Mouse (Mus musculus) limb, embryonic 13.5 days (tissue): ENCODE data around the gene Trim28. TPM values are rescaled to one million over a fixed set of nuclear protein-coding genes. Genes with fewer than 3 reads are reported as not detected.
"Not testable (repeated sequence)": the region's sequence is repeated elsewhere in the genome, so short reads cannot be mapped to it uniquely, and the experiment has no call there.

Source experiments
- ATAC-seq: fragments of 200-750 bp; cut with Nextera tagmentation; 2 replicates; pipeline ENCODE4 v1.8.0; 2017; ENCODE audit warnings: low read depth, moderate number of reproducible peaks, moderate TSS enrichment; ENCODE audit not compliant: low FRiP score
- H3K27ac ChIP-seq: fragments of 300-500 bp; sonication (generic); 2 replicates; pipeline ENCODE4 v1.5.1; 2015; ENCODE audit warnings: inconsistent platforms, mild to moderate bottlenecking, moderate library complexity
- H3K27me3 ChIP-seq: fragments of 300-500 bp; sonication (generic); 2 replicates; pipeline ENCODE4 v1.6.1; 2015; ENCODE audit warnings: mild to moderate bottlenecking, inconsistent platforms
- H3K36me3 ChIP-seq: fragments of 300-500 bp; sonication (generic); 2 replicates; pipeline ENCODE4 v1.6.1; 2015; ENCODE audit warnings: inconsistent platforms, mild to moderate bottlenecking, moderate library complexity
- H3K4me1 ChIP-seq: fragments of 300-500 bp; sonication (generic); 2 replicates; pipeline ENCODE4 v1.6.1; 2015; ENCODE audit warnings: inconsistent platforms
- H3K4me2 ChIP-seq: fragments of 300-500 bp; sonication (generic); replicated peaks from 2 replicates; pipeline ENCODE4 v1.6.1; 2015; ENCODE audit warnings: inconsistent platforms, mild to moderate bottlenecking, moderate library complexity
- H3K4me3 ChIP-seq: fragments of 300-500 bp; sonication (generic); 2 replicates; pipeline ENCODE4 v1.5.1; 2015; ENCODE audit warnings: moderate library complexity, mild to moderate bottlenecking, inconsistent platforms
- H3K9ac ChIP-seq: fragments of 300-500 bp; sonication (generic); 2 replicates; pipeline ENCODE4 v1.6.1; 2015; ENCODE audit warnings: mild to moderate bottlenecking, inconsistent platforms
- H3K9me3 ChIP-seq: fragments of 300-500 bp; sonication (generic); 2 replicates; pipeline ENCODE4 v1.6.1; 2016; ENCODE audit warnings: inconsistent platforms
- WGBS: fragments of 180-500 bp; shearing (Covaris S2); methylation state at CpG from one replicate; pipeline ENCODE4 v1.1.7; 2015; 5-methylcytosine and 5-hydroxymethylcytosine counted together
- polyA plus RNA-seq: library from polyadenylated mRNA; unstranded; fragments of >200 nt; fragmentation: Nextera tagmentation; extraction: Ambion mirVana; gene quantifications from 2 replicates; pipeline ENCODE4 v1.2.1, GENCODE M21; 2015

The Trim28 gene
- polyA plus RNA-seq, 1 experiment from 2014 or later, result 316 TPM

DNA sequence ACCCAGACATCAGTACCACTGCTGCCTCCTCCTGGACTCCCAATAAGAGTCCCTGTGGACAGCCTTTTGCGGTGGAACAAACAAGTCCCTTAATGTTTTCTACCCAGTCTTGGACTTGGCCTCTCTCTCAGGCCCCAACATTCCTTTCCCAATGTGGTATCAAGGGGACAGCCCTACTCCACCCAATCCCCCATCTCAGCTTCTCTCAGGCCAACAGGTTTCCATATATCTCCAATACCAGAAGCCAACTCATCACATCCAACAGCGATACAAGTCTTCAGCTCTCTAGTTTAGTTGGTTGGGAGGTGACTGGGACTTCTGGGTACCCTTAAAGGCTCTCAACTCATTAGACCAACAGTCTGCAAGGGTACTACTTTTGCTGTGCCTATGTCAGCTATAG is 54.6 kb downstream of the Trim28 start:
- H3K4me3 ChIP-seq, result peak overlapping the region; percentile 57
- H3K4me1 ChIP-seq, result peaks cover 5% of the 10 kb centered on the region; the same call in 1 of the 2 replicates
- peak overlapping the region; percentile 68; the same call in 1 of the 2 replicates for H3K9ac ChIP-seq
- WGBS, result 94% methylated on average over 2 of the region's 2 CpGs
- no peak overlapping the region for H3K27ac ChIP-seq
- no peaks in the 10 kb centered on the region for H3K9me3 ChIP-seq
- peak overlapping the region; percentile 67 for H3K4me2 ChIP-seq
- no peaks in the 10 kb centered on the region for H3K27me3 ChIP-seq
- no peak for ATAC-seq
- H3K36me3 ChIP-seq, result no peaks in the 10 kb centered on the region

DNA sequence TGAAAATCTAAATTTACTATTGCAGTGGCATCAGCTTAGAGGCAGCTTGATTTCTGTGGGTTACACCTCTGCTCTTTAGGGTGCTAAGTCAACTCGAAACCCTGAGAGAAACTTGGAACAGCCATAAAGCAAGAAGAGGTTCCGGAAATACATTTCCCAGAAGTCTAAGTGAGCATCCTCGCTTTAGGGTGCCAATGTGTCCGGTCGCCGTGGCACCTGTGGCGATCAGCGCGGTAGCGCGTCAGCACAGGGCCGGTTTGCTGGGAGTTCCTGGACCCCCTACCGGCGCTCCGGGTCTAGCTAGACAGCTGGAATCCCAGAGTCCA is 55.0 kb downstream of the Trim28 start:
- Histone ChIP-seq H3K4me3 (peak overlapping the region; percentile 57), H3K27ac (peak overlapping the region; percentile 73; the same call in 1 of the 2 replicates), H3K9me3 (no peaks in the 10 kb centered on the region), H3K36me3 (no peaks in the 10 kb centered on the region), H3K9ac (peak overlapping the region; percentile 68), H3K4me1 (peaks cover 5% of the 10 kb centered on the region; the same call in 1 of the 2 replicates), H3K4me2 (peak overlapping the region; percentile 67), H3K27me3 (no peaks in the 10 kb centered on the region)
- WGBS, result 3% methylated on average over 15 of the region's 15 CpGs
- ATAC-seq, result no peak

- H3K27me3 ChIP-seq, result no peaks in the 10 kb centered on the region
- peaks cover 5% of the 10 kb centered on the region; the same call in 1 of the 2 replicates for H3K4me1 ChIP-seq
- peak; percentile 95 for ATAC-seq
- peak within 1 kb of the TSS; percentile 67 for H3K4me2 ChIP-seq
- under 1% methylated on average over 41 of the region's 41 CpGs for WGBS
- peak within 1 kb of the TSS; percentile 68 for H3K9ac ChIP-seq
- no peaks in the 10 kb centered on the region for H3K9me3 ChIP-seq
- H3K27ac ChIP-seq, result peak within 1 kb of the TSS; percentile 73
- H3K4me3 ChIP-seq, result peak within 1 kb of the TSS; percentile 57
- H3K36me3 ChIP-seq, result no peaks in the 10 kb centered on the region
These were observed 55.5 kb downstream of the Trim28 start, which contains the start of gene Mzf1 for GRCm38 (mm10) chr7:13054287-13055010. TSS of gene Mzf1 (minus strand) at chr7:13054764.

- H3K27me3 ChIP-seq, result no peaks in the 10 kb centered on the region
- peaks cover 5% of the 10 kb centered on the region; the same call in 1 of the 2 replicates for H3K4me1 ChIP-seq
- no peak overlapping the region for H3K4me3 ChIP-seq
- H3K9me3 ChIP-seq, result no peaks in the 10 kb centered on the region
- H3K36me3 ChIP-seq, result no peaks in the 10 kb centered on the region
- H3K27ac ChIP-seq, result no peak overlapping the region
- 51% methylated on average over 8 of the region's 8 CpGs for WGBS
- ATAC-seq, result no peak
- H3K4me2 ChIP-seq, result no peak overlapping the region
- H3K9ac ChIP-seq, result no peak overlapping the region
These were observed 58.2 kb downstream of the Trim28 start for GRCm38 (mm10) chr7:13056913-13057700.

GRCm38 (mm10) chr7:13059536-13059935 is 60.6 kb downstream of the Trim28 start:
- H3K36me3 ChIP-seq, result no peaks in the 10 kb centered on the region
- 0 out of 2 replicates have a peak, but pooled peaks cover 8% of the 10 kb centered on the region for H3K9me3 ChIP-seq
- H3K4me1 ChIP-seq, result no peaks in the 10 kb centered on the region
- H3K27me3 ChIP-seq, result no peaks in the 10 kb centered on the region
- 91% methylated on average over 9 of the region's 9 CpGs for WGBS
- no peak overlapping the region for H3K4me2 ChIP-seq
- H3K9ac ChIP-seq, result no peak overlapping the region
- ATAC-seq, result no peak
- H3K27ac ChIP-seq, result no peak overlapping the region
- no peak overlapping the region for H3K4me3 ChIP-seq

DNA sequence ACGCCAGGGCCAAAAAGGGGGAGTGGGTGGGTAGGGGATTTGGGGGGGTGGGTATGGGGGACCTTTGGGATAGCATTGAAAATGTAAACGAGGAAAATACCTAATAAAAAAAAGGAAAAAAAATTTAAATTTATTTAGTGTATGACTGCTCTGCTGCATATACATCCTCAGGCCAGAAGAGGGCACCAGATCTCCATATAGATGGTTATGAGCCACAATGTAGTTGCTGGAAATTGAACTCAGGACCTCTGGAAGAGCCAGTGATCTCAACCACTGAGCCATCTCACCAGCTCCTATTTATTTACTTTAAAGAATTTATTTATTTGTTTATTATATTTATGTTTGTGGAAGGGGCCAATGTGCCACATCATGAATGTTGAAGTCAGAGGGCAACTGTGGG is 64.5 kb downstream of the Trim28 start:
- ATAC-seq, result not testable (repeated sequence)

GRCm38 (mm10) chr7:13072293-13072692 is 73.4 kb downstream of the Trim28 start:
- no peak overlapping the region for H3K4me3 ChIP-seq
- no peaks in the 10 kb centered on the region for H3K4me1 ChIP-seq
- no peak for ATAC-seq
- H3K9ac ChIP-seq, result no peak overlapping the region
- H3K9me3 ChIP-seq, result no peaks in the 10 kb centered on the region
- no peaks in the 10 kb centered on the region for H3K27me3 ChIP-seq
- no peak overlapping the region for H3K27ac ChIP-seq
- 65% methylated on average over 5 of the region's 5 CpGs for WGBS
- no peak overlapping the region for H3K4me2 ChIP-seq
- no peaks in the 10 kb centered on the region for H3K36me3 ChIP-seq

More for the DNA sequence above, 64.5 kb downstream of the Trim28 start:
- H3K27me3 ChIP-seq, H3K36me3 ChIP-seq, H3K4me2 ChIP-seq, H3K9me3 ChIP-seq, H3K4me3 ChIP-seq, H3K4me1 ChIP-seq, H3K27ac ChIP-seq, H3K9ac ChIP-seq: not testable (repeated sequence)
- 47% methylated on average over 2 of the region's 2 CpGs for WGBS

Other genes starting within 250 kb of the Trim28 start
- 13.2 and 14.4 TPM in 2 replicates for gene Zscan18, start 195.5 kb upstream of the Trim28 start, polyA plus RNA-seq
- 17.5 TPM in 2 replicates for gene Zfp329, start 180.3 kb upstream of the Trim28 start, polyA plus RNA-seq
- 38.8 and 43.6 TPM in 2 replicates for gene Zfp110, start 164.4 kb upstream of the Trim28 start, polyA plus RNA-seq
- gene Zfp128, start 117.9 kb upstream of the Trim28 start, polyA plus RNA-seq, result 6.4 and 7.3 TPM in 2 replicates
- 15.8 and 20.9 TPM in 2 replicates for gene Zscan22, start 101.3 kb upstream of the Trim28 start, polyA plus RNA-seq
- 1,044 and 1,066 TPM in 2 replicates for gene Rps5, start 76.8 kb upstream of the Trim28 start, polyA plus RNA-seq
- gene Rnf225, start 71.7 kb upstream of the Trim28 start, polyA plus RNA-seq, result 0.42 and 0.64 TPM in 2 replicates
- gene Zfp324, start 33.3 kb upstream of the Trim28 start, polyA plus RNA-seq, result 12.6 and 13.6 TPM in 2 replicates
- gene Zfp446, start 21.3 kb upstream of the Trim28 start, polyA plus RNA-seq, result 10.5 and 10.8 TPM in 2 replicates
- gene Slc27a5, start 922 bp upstream of the Trim28 start, polyA plus RNA-seq, result 0.08 and 0.34 TPM in 2 replicates
- gene Zbtb45, start 10.9 kb downstream of the Trim28 start, polyA plus RNA-seq, result 28.0 and 29.6 TPM in 2 replicates
- gene Chmp2a, start 35.7 kb downstream of the Trim28 start, polyA plus RNA-seq, result 127 and 133 TPM in 2 replicates
- gene Ube2m, start 39.2 kb downstream of the Trim28 start, polyA plus RNA-seq, result 100 and 114 TPM in 2 replicates
- 3.2 and 3.8 TPM in 2 replicates for gene Mzf1, start 55.6 kb downstream of the Trim28 start, polyA plus RNA-seq
- gene Vmn1r85, start 96.1 kb downstream of the Trim28 start, polyA plus RNA-seq, result not detected in 2 replicates
- gene Vmn1r86, start 120.8 kb downstream of the Trim28 start, polyA plus RNA-seq, result not detected in 2 replicates
- not detected in 2 replicates for gene Vmn1r87, start 141.0 kb downstream of the Trim28 start, polyA plus RNA-seq
- not detected in 2 replicates for gene Vmn1r88, start 160.5 kb downstream of the Trim28 start, polyA plus RNA-seq
- not detected in 2 replicates for gene Vmn1r89, start 213.9 kb downstream of the Trim28 start, polyA plus RNA-seq